Mouse (Mus musculus) E14TG2a.4 (cell line): ENCODE measurements around the gene Zfp42.

Experiments used
- CTCF ChIP-seq: conservative IDR thresholded peaks from 2 replicates; pipeline ENCODE4 v1.5.1; 2014; ENCODE audit warnings: low read length
- POU5F1 ChIP-seq: IDR thresholded peaks from 2 replicates; pipeline ENCODE4 v1.6.1; 2014; ENCODE audit warnings: low read length, borderline replicate concordance

- TF ChIP-seq CTCF, result no peak
- TF ChIP-seq POU5F1, result no peak
Measured at GRCm38 (mm10) chr8:43288840-43289239, 17.9 kb downstream of the Zfp42 start.
